Mouse (Mus musculus) bone marrow, adult 2 months (tissue): ENCODE data around the gene Arhgap24.

Experiments used
- CTCF ChIP-seq: fragments of 200-500 bp; IDR thresholded peaks from 2 replicates; pipeline ENCODE4 v1.5.1; 2011; ENCODE audit warnings: low read length, control low read depth; ENCODE audit not compliant: control insufficient read depth, insufficient read depth
- POLR2A ChIP-seq: fragments of 200-500 bp; IDR thresholded peaks from 2 replicates; pipeline ENCODE4 v1.6.1; 2011; ENCODE audit warnings: low read depth, mild to moderate bottlenecking, control low read depth, low read length, borderline replicate concordance; ENCODE audit not compliant: control insufficient read depth

GRCm38 (mm10) chr5:102621036-102621435 is 139.8 kb downstream of the Arhgap24 start:
- TF ChIP-seq CTCF (no peak), POLR2A (no peak)
